Mouse (Mus musculus) lung, postnatal 0 days (tissue): ENCODE data around the gene Abtb1. TPM values are rescaled to one million over a fixed set of nuclear protein-coding genes. Genes with fewer than 3 reads are reported as not detected.
A peak's percentile ranks its signal among the peaks of the same experiment; 100 is the strongest.

Experiments
- ATAC-seq: fragments of 200-750 bp; cut with Nextera tagmentation; 2 replicates; pipeline ENCODE4 v1.8.0; 2017; ENCODE audit warnings: moderate library complexity
- DNase-seq: peaks from one replicate; pipeline ENCODE4 v3.0.0-alpha.2; 2016; ENCODE audit warnings: low spot score
- H3K27ac ChIP-seq: fragments of 300-500 bp; sonication (generic); 2 replicates; pipeline ENCODE4 v1.5.1; 2014; ENCODE audit warnings: antibody characterized with exemption, mild to moderate bottlenecking, low read length, mixed read lengths
- H3K27me3 ChIP-seq: fragments of 300-500 bp; sonication (generic); replicated peaks from 2 replicates; pipeline ENCODE4 v1.6.1; 2014; ENCODE audit warnings: low read length, mixed read lengths; ENCODE audit not compliant: insufficient read depth
- H3K36me3 ChIP-seq: fragments of 300-500 bp; sonication (generic); 2 replicates; pipeline ENCODE4 v1.6.1; 2014; ENCODE audit warnings: low read length, mixed read lengths; ENCODE audit not compliant: insufficient read depth
- H3K4me1 ChIP-seq: fragments of 300-500 bp; sonication (generic); 2 replicates; pipeline ENCODE4 v1.6.1; 2014; ENCODE audit warnings: antibody characterized with exemption, low read depth, low read length, mixed read lengths; ENCODE audit not compliant: insufficient read depth
- H3K4me2 ChIP-seq: fragments of 300-500 bp; sonication (generic); replicated peaks from 2 replicates; pipeline ENCODE4 v1.6.1; 2014; ENCODE audit warnings: low read depth, mild to moderate bottlenecking, low read length, moderate library complexity, mixed read lengths
- H3K4me3 ChIP-seq: fragments of 300-500 bp; sonication (generic); 2 replicates; pipeline ENCODE4 v1.5.1; 2014; ENCODE audit warnings: low read depth, low read length
- H3K9ac ChIP-seq: fragments of 300-500 bp; sonication (generic); replicated peaks from 2 replicates; pipeline ENCODE4 v1.6.1; 2014; ENCODE audit warnings: low read depth, mild to moderate bottlenecking
- H3K9me3 ChIP-seq: fragments of 300-500 bp; sonication (generic); 2 replicates; pipeline ENCODE4 v1.6.1; 2016; ENCODE audit warnings: low read length, mixed read lengths
- CTCF ChIP-seq: IDR thresholded peaks from 2 replicates; pipeline ENCODE4 v1.5.1; 2016; ENCODE audit warnings: antibody characterized with exemption, mild to moderate bottlenecking
- EP300 ChIP-seq: IDR thresholded peaks from 2 replicates; pipeline ENCODE4 v1.6.1; 2016; ENCODE audit warnings: antibody characterized with exemption, mild to moderate bottlenecking, control low read depth
- WGBS: fragments of 180-500 bp; shearing (Covaris S2); extraction: QIAGEN DNeasy Blood & Tissue Kit; methylation state at CpG from one replicate; pipeline ENCODE4 v1.1.7; 2014; 5-methylcytosine and 5-hydroxymethylcytosine counted together
- polyA plus RNA-seq: library from polyadenylated mRNA; unstranded; fragments of >200 nt; fragmentation: Nextera tagmentation; extraction: Ambion mirVana; gene quantifications from 2 replicates; pipeline ENCODE4 v1.2.1, GENCODE M21; 2015

Abtb1 gene
- polyA plus RNA-seq, 1 experiment from 2014 or later: 70.3 TPM

- 37% methylated on average over 2 of the region's 2 CpGs for WGBS
- H3K9me3 ChIP-seq: no peaks in the 10 kb centered on the region
- H3K4me2 ChIP-seq: no peak overlapping the region
- no peak overlapping the region for H3K27ac ChIP-seq
- H3K4me3 ChIP-seq: no peak overlapping the region
- H3K9ac ChIP-seq: no peak overlapping the region
- no peak for TF ChIP-seq EP300
- TF ChIP-seq CTCF: no peak
- no peak for DNase-seq
- peaks cover 6% of the 10 kb centered on the region; the same call in 1 of the 2 replicates for H3K4me1 ChIP-seq
- no peak for ATAC-seq
- H3K27me3 ChIP-seq: no peaks in the 10 kb centered on the region
- no peaks in the 10 kb centered on the region for H3K36me3 ChIP-seq
Measured at GRCm38 (mm10) chr6:88793243-88793642, 48.5 kb downstream of the Abtb1 start.

DNA sequence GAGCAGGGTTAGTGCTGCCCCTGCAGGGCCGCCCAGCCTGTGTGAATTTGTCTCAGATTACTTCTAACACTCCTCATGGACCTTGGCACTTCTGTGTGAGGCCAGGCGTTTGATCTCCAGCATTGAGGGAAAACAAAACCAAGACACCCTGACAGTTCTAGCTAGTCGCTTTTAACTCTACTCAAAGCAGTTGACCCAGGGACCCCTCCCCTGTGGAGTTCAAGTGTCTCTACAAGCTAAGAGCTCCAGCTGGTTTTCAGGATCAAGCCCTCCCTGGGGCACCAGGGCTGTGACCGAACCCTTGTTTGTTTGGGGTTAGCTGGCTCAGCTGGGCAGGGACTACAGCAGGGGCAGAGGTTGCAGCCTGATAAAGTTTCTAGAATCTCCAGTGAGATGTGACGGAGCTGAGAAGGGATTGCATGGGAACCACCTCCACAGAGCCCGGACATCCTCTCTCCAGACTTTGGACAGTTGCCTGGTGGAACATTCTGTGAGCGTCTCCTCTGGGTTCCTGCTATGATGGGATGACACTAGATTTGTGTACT lies 49.6 kb downstream of the Abtb1 start:
- TF ChIP-seq CTCF: no peak
- TF ChIP-seq EP300: no peak
- peak; percentile 68 for ATAC-seq
- 34% methylated on average over 7 of the region's 7 CpGs for WGBS
- Histone ChIP-seq H3K27me3 (no peaks in the 10 kb centered on the region), H3K9me3 (no peaks in the 10 kb centered on the region), H3K4me1 (peaks cover 7% of the 10 kb centered on the region; the same call in 1 of the 2 replicates), H3K36me3 (no peaks in the 10 kb centered on the region), H3K4me3 (no peak overlapping the region), H3K27ac (0 out of 2 replicates have a peak overlapping the region, but pooled peaks have one; percentile 11), H3K4me2 (no peak overlapping the region), H3K9ac (no peak overlapping the region)
- DNase-seq: peak; percentile 30

DNA sequence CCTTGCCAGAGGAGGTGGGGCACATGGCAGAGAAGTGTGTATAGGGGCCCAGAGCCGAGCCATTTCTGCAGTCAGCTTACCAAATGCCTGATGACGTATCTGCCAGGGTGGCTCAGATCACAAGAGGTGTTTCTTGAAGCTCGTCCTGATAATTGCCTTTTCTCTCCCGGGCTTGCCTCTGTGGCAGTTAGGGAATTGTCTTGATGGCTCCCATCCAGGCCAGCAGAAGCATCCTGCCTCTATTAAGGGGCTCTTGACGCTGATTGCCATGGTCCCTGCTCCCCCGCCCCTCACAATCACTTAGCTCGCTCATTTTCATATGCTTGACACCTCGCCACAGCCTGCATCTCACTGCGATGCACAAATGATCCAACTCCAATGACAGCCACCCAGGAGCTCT lies 50.5 kb downstream of the Abtb1 start:
- H3K27me3 ChIP-seq: no peaks in the 10 kb centered on the region
- H3K9me3 ChIP-seq: no peaks in the 10 kb centered on the region
- H3K27ac ChIP-seq: no peak overlapping the region
- no peaks in the 10 kb centered on the region for H3K36me3 ChIP-seq
- 47% methylated on average over 9 of the region's 9 CpGs for WGBS
- no peak overlapping the region for H3K4me3 ChIP-seq
- DNase-seq (no peak), ATAC-seq (no peak)
- peaks cover 9% of the 10 kb centered on the region; the same call in 1 of the 2 replicates for H3K4me1 ChIP-seq
- no peak overlapping the region for H3K9ac ChIP-seq
- H3K4me2 ChIP-seq: no peak overlapping the region
- TF ChIP-seq CTCF (no peak), EP300 (no peak)

DNA sequence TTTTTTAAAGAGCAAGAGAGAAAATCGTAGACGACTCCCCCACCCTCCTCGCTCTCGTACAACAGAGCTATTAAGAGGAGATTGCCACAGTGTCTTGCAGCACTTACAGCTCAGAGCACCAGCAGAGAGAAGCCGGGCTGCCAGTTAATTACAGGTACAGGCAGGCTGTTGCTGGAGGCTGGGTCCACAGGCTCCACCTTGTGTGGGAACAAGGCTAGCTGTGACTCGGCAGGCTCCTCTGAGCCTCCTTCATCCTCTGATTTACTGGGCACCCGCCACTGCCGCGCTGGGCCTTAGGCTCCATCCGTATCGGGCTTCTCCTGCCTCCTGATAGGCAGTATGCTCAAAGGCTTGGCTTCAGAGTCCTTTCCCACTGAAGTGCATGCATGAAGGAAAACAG lies 53.6 kb downstream of the Abtb1 start:
- DNase-seq (no peak), ATAC-seq (no peak)
- Histone ChIP-seq H3K4me2 (no peak overlapping the region), H3K9ac (no peak overlapping the region), H3K27ac (no peak overlapping the region), H3K27me3 (no peaks in the 10 kb centered on the region), H3K4me1 (peaks cover 19% of the 10 kb centered on the region), H3K9me3 (no peaks in the 10 kb centered on the region), H3K4me3 (no peak overlapping the region), H3K36me3 (no peaks in the 10 kb centered on the region)
- TF ChIP-seq EP300 (no peak), CTCF (no peak)
- 76% methylated on average over 11 of the region's 11 CpGs for WGBS

GRCm38 (mm10) chr6:88787496-88787895 lies 54.3 kb downstream of the Abtb1 start:
- no peaks in the 10 kb centered on the region for H3K9me3 ChIP-seq
- no peak overlapping the region for H3K4me3 ChIP-seq
- H3K27me3 ChIP-seq: no peaks in the 10 kb centered on the region
- peaks cover 19% of the 10 kb centered on the region for H3K4me1 ChIP-seq
- TF ChIP-seq EP300: no peak
- TF ChIP-seq CTCF: no peak
- H3K9ac ChIP-seq: no peak overlapping the region
- no peak overlapping the region for H3K4me2 ChIP-seq
- 48% methylated on average over 14 of the region's 14 CpGs for WGBS
- H3K36me3 ChIP-seq: no peaks in the 10 kb centered on the region
- ATAC-seq (peak; percentile 40), DNase-seq (peak; percentile 55)
- H3K27ac ChIP-seq: peak overlapping the region; percentile 54; the same call in 1 of the 2 replicates

GRCm38 (mm10) chr6:88786732-88787445 lies 54.9 kb downstream of the Abtb1 start:
- ATAC-seq (no peak), DNase-seq (no peak)
- H3K27me3 ChIP-seq: no peaks in the 10 kb centered on the region
- H3K4me1 ChIP-seq: peaks cover 19% of the 10 kb centered on the region
- no peak overlapping the region for H3K4me3 ChIP-seq
- no peak overlapping the region for H3K4me2 ChIP-seq
- H3K36me3 ChIP-seq: no peaks in the 10 kb centered on the region
- H3K27ac ChIP-seq: peak overlapping the region; percentile 54; the same call in 1 of the 2 replicates
- TF ChIP-seq EP300 (no peak), CTCF (no peak)
- H3K9me3 ChIP-seq: no peaks in the 10 kb centered on the region
- WGBS: 61% methylated on average over 15 of the region's 15 CpGs
- H3K9ac ChIP-seq: 0 out of 2 replicates have a peak overlapping the region, but pooled peaks have one; percentile 8

Other genes with a start within 250 kb of the Abtb1 start
- gene Kbtbd12, start 204.0 kb downstream of the Abtb1 start, polyA plus RNA-seq: 0.42 and 0.97 TPM in 2 replicates
- gene Mgll, start 117.6 kb downstream of the Abtb1 start, polyA plus RNA-seq: 123 and 131 TPM in 2 replicates
- gene Podxl2, start 33.1 kb upstream of the Abtb1 start, polyA plus RNA-seq: 19.1 and 25.2 TPM in 2 replicates
- 14.5 and 15.3 TPM in 2 replicates for gene Mcm2, start 56.8 kb upstream of the Abtb1 start, polyA plus RNA-seq
- 72.0 and 78.8 TPM in 2 replicates for gene Tpra1, start 60.3 kb upstream of the Abtb1 start, polyA plus RNA-seq